Mouse (Mus musculus): ENCODE data around the gene 4933405L10Rik. TPM values are rescaled to one million over a fixed set of nuclear protein-coding genes. Genes with fewer than 3 reads are reported as not detected.

The 4933405L10Rik gene
- polyA plus RNA-seq, 1 experiment from 2014 or later = 0.27 TPM

GRCm38 (mm10) chr8:105699488-105700215 lies 7.8 kb upstream of the 4933405L10Rik start:
- Histone ChIP-seq H3K27ac (no peak overlapping the region), H3K9ac (peak overlapping the region; percentile 71; the same call in 1 of the 2 replicates), H3K4me3 (replicated peaks; ENCODE audit: low read length) (peak overlapping the region; percentile 65), H3K9me3 (ENCODE audit: control insufficient read depth, low read length) (no peaks in the 10 kb centered on the region), H3K4me1 (replicated peaks; ENCODE audit: control insufficient read depth, insufficient read depth, low read length) (peaks cover 25% of the 10 kb centered on the region), H3K27me3 (ENCODE audit: control insufficient read depth, insufficient read depth, low read length) (no peaks in the 10 kb centered on the region), H3K36me3 (replicated peaks; ENCODE audit: control insufficient read depth, insufficient read depth) (peaks cover 57% of the 10 kb centered on the region), H3K4me2 (replicated peaks) (peak overlapping the region; percentile 80)
- DNase-seq (ENCODE audit: low spot score) (no peak), ATAC-seq (ENCODE audit: low FRiP score) (no peak)
- 89% methylated on average over 11 of the region's 11 CpGs for WGBS

GRCm38 (mm10) chr8:105700566-105700965 lies 6.9 kb upstream of the 4933405L10Rik start:
- Histone ChIP-seq H3K4me1 (replicated peaks; ENCODE audit: control insufficient read depth, insufficient read depth, low read length) (peaks cover 16% of the 10 kb centered on the region), H3K27ac (peak overlapping the region; percentile 91; the same call in 1 of the 2 replicates), H3K4me2 (replicated peaks) (peak overlapping the region; percentile 80), H3K9me3 (ENCODE audit: control insufficient read depth, low read length) (no peaks in the 10 kb centered on the region), H3K9ac (peak overlapping the region; percentile 71), H3K4me3 (replicated peaks; ENCODE audit: low read length) (peak overlapping the region; percentile 65), H3K27me3 (ENCODE audit: control insufficient read depth, insufficient read depth, low read length) (no peaks in the 10 kb centered on the region), H3K36me3 (replicated peaks; ENCODE audit: control insufficient read depth, insufficient read depth) (peaks cover 52% of the 10 kb centered on the region)
- ATAC-seq (ENCODE audit: low FRiP score) = peak; percentile 56
- DNase-seq (ENCODE audit: low spot score) = peak; percentile 34
- under 1% methylated on average over 21 of the region's 21 CpGs for WGBS

- ATAC-seq (ENCODE audit: low FRiP score) (peak; percentile 81), DNase-seq (ENCODE audit: low spot score) (peak; percentile 97)
- Histone ChIP-seq H3K4me2 (replicated peaks) (peak within 1 kb of the TSS; percentile 80), H3K36me3 (replicated peaks; ENCODE audit: control insufficient read depth, insufficient read depth) (peaks cover 46% of the 10 kb centered on the region), H3K4me1 (replicated peaks; ENCODE audit: control insufficient read depth, insufficient read depth, low read length) (peaks cover 14% of the 10 kb centered on the region), H3K27me3 (ENCODE audit: control insufficient read depth, insufficient read depth, low read length) (no peaks in the 10 kb centered on the region), H3K27ac (peak within 1 kb of the TSS; percentile 91), H3K4me3 (replicated peaks; ENCODE audit: low read length) (peak within 1 kb of the TSS; percentile 65), H3K9ac (peak within 1 kb of the TSS; percentile 71), H3K9me3 (ENCODE audit: control insufficient read depth, low read length) (no peaks in the 10 kb centered on the region)
- WGBS = under 1% methylated on average over 60 of the region's 60 CpGs
These were observed 6.3 kb upstream of the 4933405L10Rik start, which contains the start of the genes Acd and Pard6a for GRCm38 (mm10) chr8:105700966-105701824. Gene Acd (minus strand): TSS chr8:105701102. Gene Pard6a (plus strand): TSS chr8:105701148.

GRCm38 (mm10) chr8:105702001-105702401 lies 5.5 kb upstream of the 4933405L10Rik start:
- peaks cover 38% of the 10 kb centered on the region for H3K36me3 ChIP-seq (replicated peaks; ENCODE audit: control insufficient read depth, insufficient read depth)
- H3K9ac ChIP-seq = peak overlapping the region; percentile 61
- H3K9me3 ChIP-seq (ENCODE audit: control insufficient read depth, low read length) = no peaks in the 10 kb centered on the region
- DNase-seq (ENCODE audit: low spot score) = no peak
- WGBS = 34% methylated on average over 18 of the region's 18 CpGs
- peak overlapping the region; percentile 91 for H3K27ac ChIP-seq
- ATAC-seq (ENCODE audit: low FRiP score) = peak; percentile 5; the same call in 1 of the 2 replicates
- H3K27me3 ChIP-seq (ENCODE audit: control insufficient read depth, insufficient read depth, low read length) = no peaks in the 10 kb centered on the region
- peak overlapping the region; percentile 80 for H3K4me2 ChIP-seq (replicated peaks)
- H3K4me1 ChIP-seq (replicated peaks; ENCODE audit: control insufficient read depth, insufficient read depth, low read length) = peaks cover 17% of the 10 kb centered on the region
- peak overlapping the region; percentile 65 for H3K4me3 ChIP-seq (replicated peaks; ENCODE audit: low read length)

GRCm38 (mm10) chr8:105702731-105703415 lies 4.6 kb upstream of the 4933405L10Rik start:
- no peak overlapping the region for H3K27ac ChIP-seq
- no peak overlapping the region for H3K9ac ChIP-seq
- DNase-seq (ENCODE audit: low spot score) = no peak
- no peak for ATAC-seq (ENCODE audit: low FRiP score)
- H3K9me3 ChIP-seq (ENCODE audit: control insufficient read depth, low read length) = no peaks in the 10 kb centered on the region
- H3K4me1 ChIP-seq (replicated peaks; ENCODE audit: control insufficient read depth, insufficient read depth, low read length) = peaks cover 24% of the 10 kb centered on the region
- WGBS = 94% methylated on average over 24 of the region's 24 CpGs
- H3K4me3 ChIP-seq (replicated peaks; ENCODE audit: low read length) = 0 out of 2 replicates have a peak overlapping the region, but pooled peaks have one; percentile 65
- H3K36me3 ChIP-seq (replicated peaks; ENCODE audit: control insufficient read depth, insufficient read depth) = peaks cover 29% of the 10 kb centered on the region
- no peaks in the 10 kb centered on the region for H3K27me3 ChIP-seq (ENCODE audit: control insufficient read depth, insufficient read depth, low read length)
- peak overlapping the region; percentile 80; the same call in 1 of the 2 replicates for H3K4me2 ChIP-seq (replicated peaks)

GRCm38 (mm10) chr8:105704146-105704812 lies 3.2 kb upstream of the 4933405L10Rik start:
- H3K4me1 ChIP-seq (replicated peaks; ENCODE audit: control insufficient read depth, insufficient read depth, low read length) = peaks cover 24% of the 10 kb centered on the region
- no peak for DNase-seq (ENCODE audit: low spot score)
- H3K9ac ChIP-seq = no peak overlapping the region
- 91% methylated on average over 34 of the region's 34 CpGs for WGBS
- no peak for ATAC-seq (ENCODE audit: low FRiP score)
- no peak overlapping the region for H3K27ac ChIP-seq
- H3K4me3 ChIP-seq (replicated peaks; ENCODE audit: low read length) = no peak overlapping the region
- no peaks in the 10 kb centered on the region for H3K9me3 ChIP-seq (ENCODE audit: control insufficient read depth, low read length)
- peaks cover 18% of the 10 kb centered on the region; the same call in 1 of the 2 replicates for H3K36me3 ChIP-seq (replicated peaks; ENCODE audit: control insufficient read depth, insufficient read depth)
- H3K27me3 ChIP-seq (ENCODE audit: control insufficient read depth, insufficient read depth, low read length) = no peaks in the 10 kb centered on the region
- H3K4me2 ChIP-seq (replicated peaks) = no peak overlapping the region

GRCm38 (mm10) chr8:105704955-105705354 lies 2.5 kb upstream of the 4933405L10Rik start:
- ATAC-seq (ENCODE audit: low FRiP score) (no peak), DNase-seq (ENCODE audit: low spot score) (no peak)
- WGBS = 91% methylated on average over 6 of the region's 6 CpGs
- peaks cover 21% of the 10 kb centered on the region for H3K4me1 ChIP-seq (replicated peaks; ENCODE audit: control insufficient read depth, insufficient read depth, low read length)
- H3K4me2 ChIP-seq (replicated peaks) = no peak overlapping the region
- H3K27me3 ChIP-seq (ENCODE audit: control insufficient read depth, insufficient read depth, low read length) = no peaks in the 10 kb centered on the region
- H3K36me3 ChIP-seq (replicated peaks; ENCODE audit: control insufficient read depth, insufficient read depth) = 0 out of 2 replicates have a peak, but pooled peaks cover 14% of the 10 kb centered on the region
- no peaks in the 10 kb centered on the region for H3K9me3 ChIP-seq (ENCODE audit: control insufficient read depth, low read length)
- H3K9ac ChIP-seq = no peak overlapping the region
- H3K27ac ChIP-seq = no peak overlapping the region
- no peak overlapping the region for H3K4me3 ChIP-seq (replicated peaks; ENCODE audit: low read length)

GRCm38 (mm10) chr8:105706426-105706825 lies 1.0 kb upstream of the 4933405L10Rik start:
- WGBS = 78% methylated on average over 12 of the region's 12 CpGs
- Histone ChIP-seq H3K4me2 (replicated peaks) (peak overlapping the region; percentile 91), H3K27me3 (ENCODE audit: control insufficient read depth, insufficient read depth, low read length) (no peaks in the 10 kb centered on the region), H3K9ac (no peak overlapping the region), H3K27ac (no peak overlapping the region), H3K4me3 (replicated peaks; ENCODE audit: low read length) (no peak overlapping the region), H3K4me1 (replicated peaks; ENCODE audit: control insufficient read depth, insufficient read depth, low read length) (peaks cover 17% of the 10 kb centered on the region), H3K9me3 (ENCODE audit: control insufficient read depth, low read length) (no peaks in the 10 kb centered on the region), H3K36me3 (replicated peaks; ENCODE audit: control insufficient read depth, insufficient read depth) (0 out of 2 replicates have a peak, but pooled peaks cover 14% of the 10 kb centered on the region)
- DNase-seq (ENCODE audit: low spot score) (no peak), ATAC-seq (ENCODE audit: low FRiP score) (no peak)
